8 mouse cellular contexts compared by ENCODE assay signal in the genomic region with DNA sequence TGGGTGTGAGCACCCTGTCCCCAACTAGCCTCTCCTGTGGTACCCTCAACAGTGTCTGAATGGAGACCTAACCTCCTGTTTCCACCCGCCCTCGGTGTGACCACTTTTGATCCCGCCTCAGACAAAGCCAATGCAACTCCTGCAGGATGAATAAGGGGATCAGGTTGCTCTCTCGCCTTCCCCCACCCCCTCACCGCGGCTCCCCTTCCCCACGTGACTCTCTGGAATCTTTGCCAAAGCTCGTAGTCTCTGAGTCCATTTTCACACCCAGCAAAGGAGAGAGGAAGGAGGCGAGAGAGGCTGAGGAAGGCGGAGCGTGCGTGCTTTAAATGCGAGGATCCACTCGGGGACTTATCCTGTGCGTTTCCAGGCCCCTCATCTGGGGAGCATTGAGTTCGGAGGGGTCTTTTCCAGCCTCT. TPM values are rescaled to one million over a fixed set of nuclear protein-coding genes. Genes with fewer than 3 reads are reported as not detected.
DNase-seq lines count a peak whose midpoint lies in the region; ATAC-seq and TF ChIP-seq lines count a peak whose summit lies in the region.

A gene (plus strand): TSS at position 389 of the 419 bp plus-strand sequence.

- DNase-seq in heart, adult 11 months, result peak; percentile 88
- DNase-seq in heart, postnatal 36 days, result no peak
- peak; percentile 73 for DNase-seq in R1 (ENCODE audit: low read depth, low spot score)
- DNase-seq in forebrain, embryonic 14.5 days (ENCODE audit: low spot score), result peak; percentile 83
- DNase-seq in frontal cortex, postnatal 14 days (ENCODE audit: low spot score in 2 of 2), result no peak

- H3K4me3 ChIP-seq in forebrain, embryonic 14.5 days (ENCODE audit: low read depth, low read length), result peak within 1 kb of the TSS; percentile 61
- peak within 1 kb of the TSS; percentile 78 for H3K4me3 ChIP-seq in kidney, embryonic 14.5 days (ENCODE audit: low read length)
- H3K4me3 ChIP-seq in liver, embryonic 12.5 days, result peak within 1 kb of the TSS; percentile 50
- peak within 1 kb of the TSS; percentile 55 for H3K4me3 ChIP-seq in olfactory bulb, adult 2 months (ENCODE audit: insufficient read depth, low read depth, low read length)

- intact Hi-C loops in heart, postnatal 36 days (cut with DNase I), result no loop called here

- peak within 1 kb of the TSS; percentile 70 for H3K9ac ChIP-seq in forebrain, embryonic 14.5 days (ENCODE audit: low read length)
- peak within 1 kb of the TSS; percentile 86 for H3K9ac ChIP-seq in kidney, embryonic 14.5 days (ENCODE audit: low read depth, low read length)
- peak within 1 kb of the TSS; percentile 22; the same call in 1 of the 2 replicates for H3K9ac ChIP-seq in liver, embryonic 12.5 days

- no peak for TF ChIP-seq POLR2A in olfactory bulb, adult 2 months (IDR thresholded peaks at IDR 0.05; ENCODE audit: insufficient read depth, low read depth, low read length)

- peaks cover 5% of the 10 kb centered on the region; the same call in 1 of the 2 replicates for H3K4me1 ChIP-seq in forebrain, embryonic 14.5 days (ENCODE audit: control insufficient read depth, insufficient read depth, low read length)
- peaks cover 4% of the 10 kb centered on the region; the same call in 1 of the 2 replicates for H3K4me1 ChIP-seq in kidney, embryonic 14.5 days (ENCODE audit: control insufficient read depth, insufficient read depth, low read length)
- no peaks in the 10 kb centered on the region for H3K4me1 ChIP-seq in liver, embryonic 12.5 days
- H3K4me1 ChIP-seq in olfactory bulb, adult 2 months (ENCODE audit: control insufficient read depth, insufficient read depth, low read length), result peaks cover 11% of the 10 kb centered on the region

- H3K9me3 ChIP-seq in forebrain, embryonic 14.5 days (replicated peaks; ENCODE audit: control insufficient read depth, low read length), result no peaks in the 10 kb centered on the region
- no peaks in the 10 kb centered on the region for H3K9me3 ChIP-seq in kidney, embryonic 14.5 days (ENCODE audit: control insufficient read depth, low read length)
- H3K9me3 ChIP-seq in liver, embryonic 12.5 days (replicated peaks), result no peaks in the 10 kb centered on the region

- peak; percentile 60 for ATAC-seq in forebrain, embryonic 14.5 days
- peak; percentile 55 for ATAC-seq in kidney, embryonic 14.5 days (ENCODE audit: low FRiP score, low TSS enrichment)
- no peak for ATAC-seq in liver, embryonic 12.5 days

- no peak for TF ChIP-seq CTCF in olfactory bulb, adult 2 months (IDR thresholded peaks at IDR 0.05; ENCODE audit: insufficient read depth, low read depth, low read length)

- no peaks in the 10 kb centered on the region for H3K27me3 ChIP-seq in forebrain, embryonic 14.5 days (replicated peaks; ENCODE audit: control insufficient read depth, insufficient read depth, low read length)
- H3K27me3 ChIP-seq in kidney, embryonic 14.5 days (ENCODE audit: control insufficient read depth, insufficient read depth, low read length), result no peaks in the 10 kb centered on the region
- H3K27me3 ChIP-seq in liver, embryonic 12.5 days (replicated peaks), result peaks cover 66% of the 10 kb centered on the region

- 1% methylated on average over 16 of the region's 16 CpGs for WGBS in forebrain, embryonic 14.5 days
- 1% methylated on average over 16 of the region's 16 CpGs for WGBS in kidney, embryonic 14.5 days
- 2% methylated on average over 16 of the region's 16 CpGs for WGBS in liver, embryonic 12.5 days (ENCODE audit: insufficient replicate concordance)
- 1% methylated on average over 16 of the region's 16 CpGs for WGBS in olfactory bulb, adult 2 months

- H3K27ac ChIP-seq in forebrain, embryonic 14.5 days (ENCODE audit: low read depth, low read length), result peak within 1 kb of the TSS; percentile 65
- peak within 1 kb of the TSS; percentile 90 for H3K27ac ChIP-seq in kidney, embryonic 14.5 days (ENCODE audit: low read depth, low read length)
- no peak within 1 kb of the TSS for H3K27ac ChIP-seq in liver, embryonic 12.5 days
- H3K27ac ChIP-seq in olfactory bulb, adult 2 months (ENCODE audit: insufficient read depth, low read depth, low read length), result peak within 1 kb of the TSS; percentile 74; the same call in 1 of the 2 replicates

- no peaks in the 10 kb centered on the region for H3K36me3 ChIP-seq in forebrain, embryonic 14.5 days (ENCODE audit: control insufficient read depth, insufficient read depth, low read length)
- no peaks in the 10 kb centered on the region for H3K36me3 ChIP-seq in kidney, embryonic 14.5 days (ENCODE audit: control insufficient read depth, insufficient read depth, low read length)
- H3K36me3 ChIP-seq in liver, embryonic 12.5 days, result no peaks in the 10 kb centered on the region

- peak within 1 kb of the TSS; percentile 91 for H3K4me2 ChIP-seq in forebrain, embryonic 14.5 days (ENCODE audit: low read length)
- H3K4me2 ChIP-seq in kidney, embryonic 14.5 days (replicated peaks; ENCODE audit: low read depth, low read length), result peak within 1 kb of the TSS; percentile 78
- peak within 1 kb of the TSS; percentile 69 for H3K4me2 ChIP-seq in liver, embryonic 12.5 days

RNA-seq across cellular contexts. Expression of the gene that starts here (rescaled TPM):
- total RNA-seq in heart, postnatal 36 days (2021), result 1 to 10 TPM; 1.3 to 1.5 TPM
- 3.6 and 5.4 TPM in 2 replicates for polyA plus RNA-seq in forebrain, embryonic 14.5 days (2014; fragmentation: Nextera tagmentation; extraction: Ambion mirVana)
- polyA plus RNA-seq in kidney, embryonic 14.5 days (2014; fragmentation: Nextera tagmentation; extraction: Ambion mirVana), result 43.7 and 71.3 TPM in 2 replicates
- 3.0 and 3.2 TPM in 2 replicates for polyA plus RNA-seq in liver, embryonic 12.5 days (2016; fragmentation: Nextera tagmentation; extraction: Ambion mirVana)
- polyA plus RNA-seq in olfactory bulb, adult 2 months (2012; ENCODE audit: insufficient read depth, insufficient read length, low replicate concordance, missing spikeins), result not detected in 2 replicates

Comparison
In these comparisons a context has a peak if more than half of its experiments do, and no peak if none do; other contexts are left out.
1. DNase-seq: peak in heart, adult 11 months (single experiment), R1 (single experiment) and forebrain, embryonic 14.5 days (single experiment); none in heart, postnatal 36 days (0 of 2) and frontal cortex, postnatal 14 days (0 of 2).
2. H3K9ac ChIP-seq: peak in every context shown above with its lines; median percentile 86 in kidney, embryonic 14.5 days; 70 in forebrain, embryonic 14.5 days; 22 in liver, embryonic 12.5 days.
3. Peak in every context shown above with its lines, with median percentiles within 50 percentile points of each other: H3K4me2 ChIP-seq and H3K4me3 ChIP-seq.